Mouse (Mus musculus): ENCODE results near the gene Egflam. TPM values are rescaled to one million over a fixed set of nuclear protein-coding genes. Genes with fewer than 3 reads are reported as not detected.

The Egflam gene
- polyA plus RNA-seq (2011; ENCODE audit: insufficient read length, low read depth, missing spikeins): 0.87 and 1.3 TPM in 2 replicates

DNA sequence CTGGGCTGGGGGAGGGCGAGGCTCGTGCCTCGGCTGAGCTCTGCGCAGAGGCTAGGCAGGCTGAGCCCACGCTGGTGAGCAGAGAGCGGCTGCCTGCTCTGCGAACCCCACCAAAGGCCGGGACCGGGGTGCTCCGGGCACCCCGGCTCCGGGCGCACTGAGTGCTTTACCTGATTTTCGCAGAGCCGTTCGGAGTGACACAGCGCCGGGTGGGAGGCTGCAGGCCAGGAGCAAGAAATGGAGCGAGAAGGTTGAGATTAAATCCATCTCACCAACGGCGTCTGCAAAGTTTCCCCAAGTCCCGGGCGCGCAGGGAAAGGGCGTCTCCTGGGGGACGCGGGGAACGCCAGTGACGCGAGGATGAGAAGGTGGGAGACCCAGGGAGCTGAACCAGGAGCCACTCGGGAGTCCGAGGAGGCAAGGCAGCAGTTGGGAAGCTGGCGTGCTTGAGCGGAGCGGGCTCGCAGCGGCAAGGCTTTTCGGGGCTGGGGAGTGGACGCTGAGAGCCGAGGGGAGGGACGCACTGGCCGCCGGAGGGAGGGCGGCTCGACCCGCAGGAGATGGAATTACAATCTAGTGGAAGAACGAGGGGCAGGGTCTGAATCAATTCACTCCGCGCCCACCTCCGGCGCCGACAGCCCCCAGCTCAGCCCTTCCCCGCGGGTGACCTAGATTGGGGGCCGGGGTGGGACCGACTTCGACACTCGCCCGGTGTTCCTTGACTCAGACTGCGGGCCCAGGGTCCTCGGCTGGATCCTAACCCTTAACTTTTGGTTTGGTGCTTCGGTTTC, at the start of gene Egflam:
Gene Egflam, minus strand, starts transcription at position 578 of the 791 bp plus-strand sequence.
- no peak for TF ChIP-seq CTCF (IDR thresholded peaks at IDR 0.05; ENCODE audit: borderline replicate concordance, insufficient read depth, low read length)
- no peak for TF ChIP-seq POLR2A (IDR thresholded peaks at IDR 0.05; ENCODE audit: low read depth, low read length)
- Histone ChIP-seq H3K27ac (ENCODE audit: insufficient read depth, low read length) (no peak within 1 kb of the TSS), H3K4me1 (ENCODE audit: control insufficient read depth, insufficient read depth, low read length) (no peaks in the 10 kb centered on the region), H3K4me3 (ENCODE audit: insufficient read depth, low read length) (peak within 1 kb of the TSS; percentile 65)

DNA sequence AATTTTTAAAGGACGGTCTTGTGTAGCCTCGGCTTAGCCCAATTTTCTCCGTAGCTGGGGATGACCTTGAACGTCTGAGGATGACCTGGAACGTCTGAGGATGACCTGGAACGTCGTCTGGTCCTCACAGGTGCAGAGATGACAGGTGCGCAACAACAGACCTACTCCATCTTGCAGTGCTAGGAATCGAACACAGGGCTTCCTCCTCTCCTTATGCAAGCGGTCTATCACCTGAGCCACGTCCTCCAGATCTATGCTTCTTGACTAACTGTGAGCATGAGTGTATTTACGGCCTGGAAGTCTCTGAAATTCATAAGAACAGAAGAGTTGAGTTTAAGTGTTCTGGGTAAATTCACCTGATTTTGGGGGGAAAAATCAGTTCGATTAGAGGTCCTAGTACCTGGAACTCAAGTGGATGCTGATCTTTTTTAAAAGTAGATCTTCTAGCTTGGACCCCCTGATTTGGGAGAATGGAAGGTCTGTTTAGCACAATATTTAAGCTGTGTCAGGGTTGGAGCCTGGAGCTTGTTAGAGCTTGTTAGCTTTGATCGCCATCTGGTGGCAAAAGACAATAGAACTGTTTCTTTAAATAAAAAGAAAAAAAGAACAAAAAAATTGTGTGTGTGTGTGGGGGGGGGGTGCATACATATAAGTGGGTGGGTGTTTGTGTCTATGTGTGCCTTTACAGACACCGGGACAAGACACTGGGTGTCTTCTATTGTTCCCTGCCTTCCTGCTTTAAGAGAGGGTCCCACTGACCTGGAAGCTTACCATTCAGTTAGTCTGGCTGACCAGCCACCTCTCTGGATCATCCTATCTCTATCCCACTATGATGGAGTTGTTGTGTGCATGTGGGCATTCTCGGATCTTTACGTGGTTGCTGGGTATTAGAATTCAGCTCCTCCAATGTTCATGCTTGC, 45.5 kb upstream of the Egflam start:
- no peak overlapping the region for H3K27ac ChIP-seq (ENCODE audit: insufficient read depth, low read length)
- no peaks in the 10 kb centered on the region for H3K4me1 ChIP-seq (ENCODE audit: control insufficient read depth, insufficient read depth, low read length)
- TF ChIP-seq POLR2A (IDR thresholded peaks at IDR 0.05; ENCODE audit: low read depth, low read length) (no peak), CTCF (IDR thresholded peaks at IDR 0.05; ENCODE audit: borderline replicate concordance, insufficient read depth, low read length) (no peak)
- H3K4me3 ChIP-seq (ENCODE audit: insufficient read depth, low read length): no peak overlapping the region

DNA sequence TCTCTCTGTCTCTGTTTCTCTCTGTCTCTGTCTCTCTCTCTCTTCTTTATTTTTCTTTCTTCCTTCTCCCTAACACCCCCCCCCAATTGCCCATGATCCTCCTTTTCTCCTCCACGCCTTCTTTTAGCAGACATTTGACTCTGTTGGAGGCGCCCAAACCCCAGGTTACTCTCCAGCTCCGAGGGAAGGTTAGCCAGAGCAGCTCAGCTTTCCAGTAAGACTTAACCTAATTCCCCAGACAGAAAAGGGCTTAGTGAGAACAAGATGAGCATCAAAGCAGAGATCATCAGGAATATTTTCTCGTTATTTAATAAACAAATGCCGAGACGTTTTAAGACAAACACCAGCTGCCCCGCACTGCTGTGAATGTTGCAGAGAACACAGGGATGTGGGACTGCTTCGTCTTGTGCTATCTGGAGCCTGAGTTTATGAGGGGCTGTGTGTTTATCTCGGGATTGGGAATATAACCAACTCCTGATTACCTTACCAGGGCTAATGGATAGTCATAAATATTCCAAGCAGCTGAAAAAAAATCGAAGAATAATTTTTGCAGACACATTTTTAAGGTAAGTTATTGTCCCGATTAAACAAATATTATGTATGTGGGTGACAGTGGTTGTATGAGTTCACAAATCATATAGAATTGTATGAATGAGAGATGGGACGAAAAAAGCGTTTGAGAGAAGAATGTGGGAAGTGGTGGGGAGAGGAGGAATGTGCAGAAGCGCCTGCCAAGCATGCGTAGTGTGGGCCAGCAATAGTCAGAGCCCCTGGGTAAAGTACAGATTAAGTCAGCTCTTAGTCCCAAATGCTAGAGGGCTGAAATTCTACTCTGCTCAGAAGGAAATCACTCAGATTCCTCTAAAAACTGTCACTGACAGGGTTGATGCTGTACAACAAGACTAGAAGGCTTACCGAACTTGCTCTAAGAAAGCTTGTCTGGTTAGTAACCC, 44.2 kb upstream of the Egflam start:
- no peaks in the 10 kb centered on the region for H3K4me1 ChIP-seq (ENCODE audit: control insufficient read depth, insufficient read depth, low read length)
- H3K27ac ChIP-seq (ENCODE audit: insufficient read depth, low read length): no peak overlapping the region
- no peak overlapping the region for H3K4me3 ChIP-seq (ENCODE audit: insufficient read depth, low read length)
- TF ChIP-seq CTCF (IDR thresholded peaks at IDR 0.05; ENCODE audit: borderline replicate concordance, insufficient read depth, low read length) (no peak), POLR2A (IDR thresholded peaks at IDR 0.05; ENCODE audit: low read depth, low read length) (no peak)

DNA sequence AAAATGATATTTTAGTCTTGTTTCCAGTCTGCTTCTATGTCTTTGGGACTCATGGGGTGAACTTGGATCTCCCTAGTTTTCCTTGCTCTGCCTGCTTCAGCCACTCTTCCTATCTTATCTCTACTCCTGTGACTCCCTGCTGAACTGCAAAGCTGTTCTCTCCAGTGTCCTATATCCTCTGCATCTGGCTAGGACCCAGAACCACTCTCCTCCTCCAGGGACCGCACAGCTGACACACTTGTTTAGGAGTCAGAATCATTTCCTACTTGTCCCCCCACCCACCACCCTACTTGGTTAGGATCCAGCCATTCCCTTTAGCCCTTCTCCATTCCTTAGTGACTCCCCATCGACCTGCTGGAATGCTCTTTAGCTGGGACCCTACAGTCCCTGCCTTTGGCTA, 26.1 kb upstream of the Egflam start:
- no peak overlapping the region for H3K4me3 ChIP-seq (ENCODE audit: insufficient read depth, low read length)
- no peak overlapping the region for H3K27ac ChIP-seq (ENCODE audit: insufficient read depth, low read length)
- no peak for TF ChIP-seq CTCF (IDR thresholded peaks at IDR 0.05; ENCODE audit: borderline replicate concordance, insufficient read depth, low read length)
- no peak for TF ChIP-seq POLR2A (IDR thresholded peaks at IDR 0.05; ENCODE audit: low read depth, low read length)
- H3K4me1 ChIP-seq (ENCODE audit: control insufficient read depth, insufficient read depth, low read length): no peaks in the 10 kb centered on the region

DNA sequence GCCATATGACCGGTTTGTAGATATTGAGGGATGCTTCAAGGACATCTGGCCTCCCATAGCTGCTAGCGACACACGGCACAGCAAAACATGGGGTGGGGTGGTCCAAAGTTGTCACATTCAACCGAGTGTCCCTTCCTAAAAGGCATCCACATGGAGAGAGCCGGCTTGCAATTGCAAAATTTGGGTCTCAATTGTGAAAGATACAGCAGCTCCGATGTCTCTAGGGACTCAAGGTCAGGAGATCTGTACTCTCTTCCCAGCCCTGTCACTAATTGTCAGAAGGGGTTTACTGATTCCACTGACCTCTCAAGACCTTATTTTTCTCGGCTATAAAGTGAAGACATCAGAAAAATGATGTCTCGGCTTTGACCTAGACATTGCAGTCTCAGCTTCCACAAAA, 6.3 kb upstream of the Egflam start:
- Histone ChIP-seq H3K4me3 (ENCODE audit: insufficient read depth, low read length) (no peak overlapping the region), H3K4me1 (ENCODE audit: control insufficient read depth, insufficient read depth, low read length) (no peaks in the 10 kb centered on the region; the same call in 1 of the 2 replicates), H3K27ac (ENCODE audit: insufficient read depth, low read length) (no peak overlapping the region)
- TF ChIP-seq CTCF (IDR thresholded peaks at IDR 0.05; ENCODE audit: borderline replicate concordance, insufficient read depth, low read length): no peak
- TF ChIP-seq POLR2A (IDR thresholded peaks at IDR 0.05; ENCODE audit: low read depth, low read length): no peak

DNA sequence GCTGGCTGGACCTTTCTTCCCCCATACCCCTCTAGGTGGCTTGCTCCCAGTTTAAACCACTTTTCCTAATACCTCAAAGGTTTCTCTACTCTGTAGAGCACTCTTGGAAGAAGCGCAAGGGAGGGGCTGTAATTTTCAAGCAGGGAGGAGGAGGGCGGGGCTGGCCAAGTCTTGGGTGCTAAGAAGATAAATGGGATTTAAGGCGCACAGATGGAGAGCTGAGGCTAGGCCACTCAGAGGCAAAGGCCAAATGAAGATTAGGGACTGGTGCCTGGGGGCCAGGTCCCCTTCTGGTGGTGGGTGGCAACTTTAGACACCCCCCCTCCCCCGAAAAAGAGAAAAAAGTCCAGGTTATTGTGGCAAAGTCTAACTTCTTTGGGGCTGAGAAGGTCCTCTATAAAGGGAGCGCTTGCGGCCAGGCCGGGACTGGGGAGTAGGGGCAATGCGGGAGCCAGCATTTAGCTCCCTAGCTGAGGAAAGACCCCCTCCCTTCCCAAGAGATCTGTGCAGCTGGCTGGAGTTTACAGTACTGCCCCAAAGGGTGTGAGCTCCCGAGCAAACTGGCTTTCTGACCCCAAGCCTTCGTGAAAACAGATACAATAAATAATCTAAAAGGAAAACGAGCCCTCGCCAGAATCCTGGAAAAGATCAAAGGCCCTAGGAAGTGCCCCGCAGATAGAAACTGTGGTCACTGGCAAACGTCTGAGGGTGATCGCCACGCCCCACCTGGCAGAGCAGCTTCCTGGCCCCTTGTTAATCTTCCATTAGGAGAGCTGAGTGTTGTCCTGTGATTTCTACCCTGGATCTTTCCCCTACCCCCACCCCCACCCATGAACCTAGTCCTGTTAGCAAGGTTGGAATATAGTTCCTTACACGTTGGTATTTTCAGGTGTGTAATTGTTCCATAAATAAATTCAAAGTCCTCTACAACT, 680 bp upstream of the Egflam start:
- Histone ChIP-seq H3K4me3 (ENCODE audit: insufficient read depth, low read length) (peak overlapping the region; percentile 65), H3K4me1 (ENCODE audit: control insufficient read depth, insufficient read depth, low read length) (no peaks in the 10 kb centered on the region), H3K27ac (ENCODE audit: insufficient read depth, low read length) (no peak overlapping the region)
- TF ChIP-seq CTCF (IDR thresholded peaks at IDR 0.05; ENCODE audit: borderline replicate concordance, insufficient read depth, low read length) (no peak), POLR2A (IDR thresholded peaks at IDR 0.05; ENCODE audit: low read depth, low read length) (no peak)

DNA sequence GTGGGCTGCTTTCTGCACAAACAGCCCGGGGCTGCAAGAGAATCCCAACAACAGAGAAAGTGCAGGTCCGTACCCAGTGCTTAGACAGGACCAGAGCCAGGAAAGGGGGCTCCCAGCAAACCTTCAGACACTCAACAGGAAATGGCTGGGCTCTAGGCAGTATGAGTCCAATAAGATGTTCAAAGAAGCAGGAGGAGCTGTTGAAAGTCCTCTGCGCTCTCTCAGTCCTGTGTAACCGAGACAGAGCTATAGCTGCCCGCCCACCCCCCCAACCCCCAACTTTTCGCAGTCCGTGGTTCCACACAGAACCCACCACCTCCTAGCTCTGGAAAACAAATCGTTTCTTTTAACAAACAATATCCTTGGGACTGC, 763 bp downstream of the Egflam start:
- H3K4me1 ChIP-seq (ENCODE audit: control insufficient read depth, insufficient read depth, low read length): no peaks in the 10 kb centered on the region

DNA sequence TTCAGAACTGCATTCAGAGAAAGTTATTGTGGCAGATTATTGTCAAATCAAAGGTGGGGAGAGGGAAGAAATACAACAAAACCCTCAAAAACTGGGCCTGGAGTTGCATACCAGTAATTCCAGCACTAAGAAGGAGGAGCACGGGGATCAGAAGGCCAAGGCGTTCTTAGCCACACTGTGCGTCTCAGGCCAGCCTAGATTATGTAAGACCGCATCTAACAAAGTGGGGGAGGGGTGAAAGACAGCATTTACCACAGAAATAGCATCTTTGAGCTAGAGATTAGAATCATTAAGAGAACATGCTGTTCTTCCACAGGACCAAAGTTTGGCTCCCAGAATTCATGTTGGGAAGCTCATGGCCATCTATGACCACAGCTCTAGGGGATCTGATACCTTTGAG, 14.8 kb downstream of the Egflam start:
- TF ChIP-seq CTCF (IDR thresholded peaks at IDR 0.05; ENCODE audit: borderline replicate concordance, insufficient read depth, low read length): no peak
- no peak for TF ChIP-seq POLR2A (IDR thresholded peaks at IDR 0.05; ENCODE audit: low read depth, low read length)
- Histone ChIP-seq H3K4me1 (ENCODE audit: control insufficient read depth, insufficient read depth, low read length) (no peaks in the 10 kb centered on the region), H3K4me3 (ENCODE audit: insufficient read depth, low read length) (no peak overlapping the region), H3K27ac (ENCODE audit: insufficient read depth, low read length) (no peak overlapping the region)

More for the DNA sequence above, 763 bp downstream of the Egflam start:
- Histone ChIP-seq H3K4me3 (ENCODE audit: insufficient read depth, low read length) (peak overlapping the region; percentile 65), H3K27ac (ENCODE audit: insufficient read depth, low read length) (no peak overlapping the region)
- no peak for TF ChIP-seq POLR2A (IDR thresholded peaks at IDR 0.05; ENCODE audit: low read depth, low read length)
- no peak for TF ChIP-seq CTCF (IDR thresholded peaks at IDR 0.05; ENCODE audit: borderline replicate concordance, insufficient read depth, low read length)

All from embryonic fibroblast, embryonic 13.5 days (primary cell).